Mouse (Mus musculus) liver, embryonic 14.5 days (tissue): Measurements from ENCODE around the gene Gm17657. TPM values are rescaled to one million over a fixed set of nuclear protein-coding genes. Genes with fewer than 3 reads are reported as not detected.

Experiments
- ATAC-seq: fragments of 200-750 bp; cut with Nextera tagmentation; 2 replicates; pipeline ENCODE4 v1.8.0; 2017; ENCODE audit warnings: moderate number of reproducible peaks, mild to moderate bottlenecking, moderate library complexity; ENCODE audit not compliant: insufficient read depth
- DNase-seq, 3 experiments: peaks; one replicate each; pipeline ENCODE4 v3.0.0-alpha.2; 2012 to 2013; ENCODE audit warnings: low read depth in 3 of 3, low spot score in 3 of 3
- H3K27ac ChIP-seq: fragments of 300-500 bp; sonication (generic); 2 replicates; pipeline ENCODE4 v1.5.1; 2014; ENCODE audit warnings: moderate library complexity, mild to moderate bottlenecking, control low read depth, inconsistent platforms
- H3K27me3 ChIP-seq: fragments of 300-500 bp; sonication (generic); 2 replicates; pipeline ENCODE4 v1.6.1; 2014; ENCODE audit warnings: mild to moderate bottlenecking, low read length, moderate library complexity; ENCODE audit not compliant: control insufficient read depth, insufficient read depth
- H3K36me3 ChIP-seq: fragments of 300-500 bp; sonication (generic); replicated peaks from 2 replicates; pipeline ENCODE4 v1.6.1; 2014; ENCODE audit warnings: low read depth; ENCODE audit not compliant: control insufficient read depth, insufficient read depth
- H3K4me1 ChIP-seq, 2 experiments: fragments of 200-500 bp in 1 of 2; fragments of 300-500 bp in 1 of 2; sonication (generic) in 1 of 2; replicated peaks; 2 replicates each; pipeline ENCODE4 v1.6.1; 2012 to 2014; ENCODE audit warnings: antibody characterized with exemption in 1 of 2, inconsistent platforms in 1 of 2, low read length in 1 of 2; ENCODE audit not compliant: control insufficient read depth in 2 of 2, insufficient read depth in 2 of 2
- H3K4me2 ChIP-seq: fragments of 300-500 bp; sonication (generic); 2 replicates; pipeline ENCODE4 v1.6.1; 2014; ENCODE audit warnings: low read depth, mild to moderate bottlenecking, control low read depth, moderate library complexity
- H3K4me3 ChIP-seq, 2 experiments: fragments of 200-500 bp in 1 of 2; fragments of 300-500 bp in 1 of 2; sonication (generic) in 1 of 2; 2 replicates each; pipeline ENCODE4 v1.5.1; 2012 to 2014; ENCODE audit warnings: low read depth in 2 of 2, low read length in 2 of 2, mild to moderate bottlenecking in 2 of 2, control low read depth in 1 of 2, inconsistent platforms in 1 of 2, moderate library complexity in 1 of 2; ENCODE audit not compliant: insufficient read depth in 1 of 2
- H3K9ac ChIP-seq: fragments of 300-500 bp; sonication (generic); replicated peaks from 2 replicates; pipeline ENCODE4 v1.6.1; 2014; ENCODE audit warnings: mild to moderate bottlenecking, control low read depth, moderate library complexity
- H3K9me3 ChIP-seq: fragments of 300-500 bp; sonication (generic); 2 replicates; pipeline ENCODE4 v1.6.1; 2016; ENCODE audit warnings: low read length, mixed read lengths; ENCODE audit not compliant: control insufficient read depth
- CTCF ChIP-seq: IDR thresholded peaks from 2 replicates; pipeline ENCODE4 v1.5.1; 2016; ENCODE audit warnings: antibody characterized with exemption, low read depth, control low read depth
- EP300 ChIP-seq: IDR thresholded peaks from 2 replicates; pipeline ENCODE4 v1.6.1; 2016; ENCODE audit warnings: antibody characterized with exemption, low read depth
- WGBS: fragments of 180-500 bp; shearing (Covaris S2); extraction: QIAGEN DNeasy Blood & Tissue Kit; methylation state at CpG from one replicate; pipeline ENCODE4 v1.1.7; 2014; ENCODE audit not compliant: insufficient replicate concordance; 5-methylcytosine and 5-hydroxymethylcytosine counted together
- polyA plus RNA-seq, 2 experiments: library from polyadenylated mRNA; depleted of rRNA in 1 of 2; stranded (reverse) in 1 of 2; unstranded in 1 of 2; fragments of >200 nt; fragmentation: Nextera tagmentation in 1 of 2; extraction: Ambion mirVana in 1 of 2; gene quantifications; 2 replicates each; pipeline versions ENCODE4 v1.2.1 to v1.2.3; 2012 to 2014

The Gm17657 gene
- polyA plus RNA-seq, 2 experiments, result not detected

DNA sequence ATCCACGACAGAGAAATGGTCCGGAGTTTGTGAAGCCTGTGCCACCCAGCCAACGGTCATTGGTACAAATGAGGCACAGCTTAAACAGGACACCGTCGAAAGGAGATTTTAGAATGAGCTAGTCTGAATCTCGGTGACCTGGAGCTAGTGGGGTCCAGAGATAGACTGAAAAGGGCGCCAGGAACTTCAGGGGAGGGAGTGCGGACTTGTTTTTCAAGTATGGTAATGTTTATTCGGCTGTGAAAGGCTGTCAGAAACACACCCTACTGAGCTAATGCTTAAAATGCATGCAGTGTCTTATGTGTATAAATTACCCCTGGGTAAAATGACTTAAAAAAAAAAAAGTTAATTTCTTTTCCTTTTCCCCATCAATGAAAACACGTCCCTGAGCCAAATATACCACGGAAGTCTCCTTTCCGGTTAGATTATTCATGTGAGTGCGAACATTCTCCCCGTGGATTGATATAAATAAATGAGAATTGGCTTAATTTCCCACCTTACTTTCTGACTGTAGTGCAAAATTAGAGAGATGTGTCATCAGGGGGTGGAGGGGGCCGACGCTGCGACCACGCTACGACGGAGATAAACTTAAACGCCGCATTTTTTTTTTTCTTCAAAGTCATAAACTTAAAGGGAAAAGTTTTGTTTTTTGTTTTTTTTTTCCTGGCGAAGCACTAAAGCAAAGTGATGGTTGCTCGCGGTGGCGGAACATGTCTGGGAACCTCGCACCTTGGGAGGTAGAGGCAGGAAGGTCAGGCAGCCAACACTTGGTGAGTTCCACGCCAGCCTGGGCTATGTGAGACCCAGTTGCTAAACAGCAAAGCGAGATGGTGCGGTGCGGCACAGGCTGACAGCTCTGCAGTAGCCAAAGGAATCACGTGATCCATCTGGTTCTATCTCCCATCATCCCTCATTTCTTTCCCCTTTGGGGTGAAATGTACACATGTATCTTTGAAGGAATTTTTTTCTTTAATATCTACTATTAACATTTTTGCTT, 46.5 kb downstream of the Gm17657 start:
- H3K9ac ChIP-seq, result peak overlapping the region; percentile 74
- no peak for DNase-seq
- no peaks in the 10 kb centered on the region for H3K27me3 ChIP-seq
- WGBS, result 9% methylated on average over 32 of the region's 32 CpGs
- H3K27ac ChIP-seq, result peak overlapping the region; percentile 95
- TF ChIP-seq EP300, result no peak
- TF ChIP-seq CTCF, result no peak
- peak overlapping the region in 1 of 2 experiments; percentile 18; a peak in 2 of 4 replicates for H3K4me3 ChIP-seq
- peaks cover 56 to 66% of the 10 kb centered on the region in 2 experiments for H3K4me1 ChIP-seq
- H3K36me3 ChIP-seq, result no peaks in the 10 kb centered on the region
- no peak for ATAC-seq
- H3K9me3 ChIP-seq, result no peaks in the 10 kb centered on the region; the same call in 1 of the 2 replicates
- H3K4me2 ChIP-seq, result peak overlapping the region; percentile 68

GRCm38 (mm10) chr17:29502005-29502668, 47.3 kb downstream of the Gm17657 start:
- peak overlapping the region; percentile 68 for H3K4me2 ChIP-seq
- H3K9ac ChIP-seq, result peak overlapping the region; percentile 74
- no peaks in the 10 kb centered on the region; the same call in 1 of the 2 replicates for H3K9me3 ChIP-seq
- peaks cover 61 to 72% of the 10 kb centered on the region in 2 experiments for H3K4me1 ChIP-seq
- ATAC-seq (no peak), DNase-seq (no peak)
- no peak for TF ChIP-seq CTCF
- peak; percentile 54; the same call in 1 of the 2 replicates for TF ChIP-seq EP300
- H3K27ac ChIP-seq, result peak overlapping the region; percentile 95
- no peaks in the 10 kb centered on the region for H3K36me3 ChIP-seq
- peak overlapping the region in 1 of 2 experiments; percentile 16; a peak in 1 of 4 replicates for H3K4me3 ChIP-seq
- 37% methylated on average over 7 of the region's 7 CpGs for WGBS
- no peaks in the 10 kb centered on the region for H3K27me3 ChIP-seq

DNA sequence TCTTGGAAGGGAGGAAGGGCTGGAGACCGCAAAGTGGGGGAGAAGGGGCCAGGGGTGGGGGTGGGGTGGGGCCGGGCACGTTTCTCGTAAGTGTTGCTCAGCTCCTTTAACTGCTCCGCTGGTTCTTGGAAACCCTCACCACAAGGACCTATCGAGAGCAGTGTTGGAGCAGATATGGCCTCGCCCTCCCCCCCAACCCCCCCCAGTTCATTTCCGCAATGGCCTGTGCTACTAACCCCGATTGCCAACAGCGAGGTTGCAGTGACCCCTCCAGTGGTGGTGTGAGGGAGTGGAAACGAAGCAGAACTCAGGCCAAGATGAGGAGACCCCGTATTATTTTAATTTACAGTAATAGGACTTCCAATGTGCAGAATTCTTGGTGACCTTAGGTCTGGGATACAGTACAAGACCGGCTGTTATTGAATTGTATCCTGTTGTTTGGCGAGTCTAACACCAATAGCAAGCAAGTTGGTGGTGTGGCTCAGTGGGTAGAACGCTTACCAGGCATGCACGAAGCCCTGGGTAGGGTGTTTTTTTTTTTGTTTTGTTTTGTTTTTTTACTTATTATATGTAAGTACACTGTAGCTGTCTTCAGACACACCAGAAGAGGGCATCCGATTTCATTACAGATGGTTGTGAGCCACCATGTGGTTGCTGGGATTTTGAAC, 48.5 kb downstream of the Gm17657 start:
- H3K27ac ChIP-seq, result peak overlapping the region; percentile 95
- peak overlapping the region; percentile 74 for H3K9ac ChIP-seq
- DNase-seq (peak; percentile 86 to 92 (median 89)), ATAC-seq (peak; percentile 88)
- TF ChIP-seq CTCF, result peak; percentile 59
- TF ChIP-seq EP300, result peak; percentile 92
- H3K4me1 ChIP-seq, result peaks cover 66 to 81% of the 10 kb centered on the region in 2 experiments
- H3K4me3 ChIP-seq, result peak overlapping the region; percentile 15 to 24; a peak in 2 of 4 replicates
- no peaks in the 10 kb centered on the region; the same call in 1 of the 2 replicates for H3K9me3 ChIP-seq
- 12% methylated on average over 17 of the region's 17 CpGs for WGBS
- H3K27me3 ChIP-seq, result no peaks in the 10 kb centered on the region
- peaks cover 8% of the 10 kb centered on the region for H3K36me3 ChIP-seq
- H3K4me2 ChIP-seq, result peak overlapping the region; percentile 72

- Histone ChIP-seq H3K4me1 (peaks cover 66 to 75% of the 10 kb centered on the region in 2 experiments), H3K27ac (peak overlapping the region; percentile 95), H3K4me3 (peak overlapping the region; percentile 15 to 24), H3K27me3 (no peaks in the 10 kb centered on the region), H3K4me2 (peak overlapping the region; percentile 72), H3K9me3 (no peaks in the 10 kb centered on the region; the same call in 1 of the 2 replicates), H3K9ac (peak overlapping the region; percentile 62), H3K36me3 (peaks cover 12% of the 10 kb centered on the region)
- WGBS, result 16% methylated on average over 7 of the region's 7 CpGs
- DNase-seq, result no peak
- TF ChIP-seq CTCF, result no peak
- TF ChIP-seq EP300, result no peak
- ATAC-seq, result peak; percentile 45
Observed at GRCm38 (mm10) chr17:29500243-29500740, 49.1 kb downstream of the Gm17657 start.
